Mouse (Mus musculus) heart, embryonic 10.5 days (tissue): ENCODE data around the gene Me3. TPM values are rescaled to one million over a fixed set of nuclear protein-coding genes. Genes with fewer than 3 reads are reported as not detected.

Experiments
- DNase-seq: peaks from one replicate; pipeline ENCODE4 v3.0.0-alpha.2; 2017; ENCODE audit warnings: low spot score
- H3K27ac ChIP-seq: fragments of 300-500 bp; sonication (generic); 2 replicates; pipeline ENCODE4 v1.5.1; 2016; ENCODE audit warnings: mild to moderate bottlenecking
- H3K27me3 ChIP-seq: fragments of 300-500 bp; sonication (generic); 2 replicates; pipeline ENCODE4 v1.6.1; 2016; ENCODE audit warnings: mild to moderate bottlenecking; ENCODE audit not compliant: poor library complexity, insufficient read depth, severe bottlenecking
- H3K36me3 ChIP-seq: fragments of 300-500 bp; sonication (generic); 2 replicates; pipeline ENCODE4 v1.6.1; 2016; ENCODE audit warnings: mild to moderate bottlenecking, moderate library complexity
- H3K4me1 ChIP-seq: fragments of 300-500 bp; sonication (generic); 2 replicates; pipeline ENCODE4 v1.6.1; 2016; ENCODE audit warnings: mild to moderate bottlenecking
- H3K4me3 ChIP-seq: fragments of 300-500 bp; sonication (generic); 2 replicates; pipeline ENCODE4 v1.5.1; 2016; ENCODE audit warnings: mild to moderate bottlenecking, moderate library complexity
- H3K9me3 ChIP-seq: fragments of 300-500 bp; sonication (generic); 2 replicates; pipeline ENCODE4 v1.6.1; 2016; ENCODE audit warnings: mild to moderate bottlenecking, moderate library complexity
- WGBS: fragments of 180-500 bp; shearing (Covaris S2); methylation state at CpG from one replicate; pipeline ENCODE4 v1.1.7; 2016; 5-methylcytosine and 5-hydroxymethylcytosine counted together
- polyA plus RNA-seq: library from polyadenylated mRNA; unstranded; fragments of >200 nt; fragmentation: Nextera tagmentation; extraction: Ambion mirVana; gene quantifications from 2 replicates; pipeline ENCODE4 v1.2.1, GENCODE M21; 2016

Me3 gene
- polyA plus RNA-seq, 1 experiment from 2014 or later = 1.4 TPM

DNA sequence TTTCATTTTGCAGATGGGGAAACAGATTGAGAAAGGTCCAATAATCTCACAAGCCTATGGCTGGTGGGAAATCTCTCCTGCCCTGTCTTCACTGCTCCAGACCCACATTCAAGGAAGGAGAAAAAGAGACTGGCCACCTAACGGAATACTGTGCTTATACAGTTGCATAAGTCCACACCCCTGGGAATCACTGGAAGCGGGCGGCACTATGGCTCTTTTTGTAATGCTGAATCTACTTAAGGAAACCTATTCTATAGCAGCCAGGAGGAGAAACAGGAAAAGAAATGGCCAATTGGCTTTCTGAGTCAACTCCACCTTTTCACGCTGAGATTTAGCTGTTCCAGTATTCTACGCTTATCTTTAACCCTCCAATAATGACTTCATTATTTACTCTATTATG lies 140.7 kb downstream of the Me3 start:
- no peaks in the 10 kb centered on the region for H3K36me3 ChIP-seq
- H3K27me3 ChIP-seq = no peaks in the 10 kb centered on the region
- peaks cover 8% of the 10 kb centered on the region; the same call in 1 of the 2 replicates for H3K4me1 ChIP-seq
- 84% methylated on average over 5 of the region's 5 CpGs for WGBS
- DNase-seq = no peak
- H3K9me3 ChIP-seq = no peaks in the 10 kb centered on the region
- H3K27ac ChIP-seq = no peak overlapping the region
- H3K4me3 ChIP-seq = no peak overlapping the region

DNA sequence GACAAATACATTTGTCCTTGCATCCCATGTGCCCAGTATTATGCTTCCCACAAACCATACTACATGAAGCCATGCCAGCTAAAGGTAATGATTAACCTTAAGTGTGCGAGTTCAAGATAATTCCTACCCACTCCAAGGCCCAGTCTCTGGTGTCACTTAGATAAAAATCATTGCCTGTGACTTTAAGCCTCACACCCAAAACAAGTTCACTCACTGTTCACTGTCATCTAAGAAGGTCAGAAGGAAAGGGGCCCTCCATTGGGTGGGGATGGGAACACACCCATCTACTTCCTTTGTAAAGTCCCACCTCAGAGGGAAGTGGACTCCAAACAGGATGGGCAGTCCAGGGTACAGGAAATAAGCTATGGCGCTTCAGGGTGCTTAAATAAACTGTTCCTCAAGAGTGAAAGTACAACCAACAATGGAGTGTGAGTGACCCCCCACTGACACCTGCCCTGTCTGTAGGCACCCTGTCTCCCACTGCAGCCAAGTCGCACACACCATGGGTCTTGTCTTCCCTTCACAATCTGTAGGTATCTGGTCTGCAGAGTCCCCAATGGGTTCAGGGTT lies 141.2 kb downstream of the Me3 start:
- peaks cover 8% of the 10 kb centered on the region; the same call in 1 of the 2 replicates for H3K4me1 ChIP-seq
- H3K9me3 ChIP-seq = no peaks in the 10 kb centered on the region
- no peaks in the 10 kb centered on the region for H3K27me3 ChIP-seq
- WGBS = 59% methylated on average over 3 of the region's 3 CpGs
- no peak for DNase-seq
- H3K36me3 ChIP-seq = no peaks in the 10 kb centered on the region
- H3K4me3 ChIP-seq = no peak overlapping the region
- H3K27ac ChIP-seq = peak overlapping the region; percentile 64; the same call in 1 of the 2 replicates

DNA sequence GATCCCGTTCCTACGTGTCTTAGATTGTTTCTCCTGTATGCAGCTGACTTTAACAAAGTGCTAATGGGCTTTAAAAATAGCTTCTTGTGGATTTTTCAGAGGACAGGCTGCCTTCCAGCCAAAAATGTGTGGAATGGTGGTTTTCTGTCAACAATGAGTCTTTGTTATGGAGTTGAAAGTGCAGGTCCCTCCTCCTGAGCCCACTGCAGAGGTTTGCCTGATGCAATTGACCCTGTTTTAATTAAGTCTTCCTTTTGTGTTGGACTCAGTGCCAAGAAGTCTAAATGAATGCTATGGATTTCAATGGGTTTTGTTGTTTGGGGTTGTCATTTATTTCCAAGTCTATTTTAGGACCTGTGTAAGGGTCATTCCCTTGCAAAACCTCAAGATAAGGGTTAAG lies 141.7 kb downstream of the Me3 start:
- 28% methylated on average over 2 of the region's 2 CpGs for WGBS
- Histone ChIP-seq H3K4me1 (peaks cover 11% of the 10 kb centered on the region; the same call in 1 of the 2 replicates), H3K9me3 (no peaks in the 10 kb centered on the region), H3K27me3 (no peaks in the 10 kb centered on the region), H3K27ac (peak overlapping the region; percentile 64; the same call in 1 of the 2 replicates), H3K4me3 (no peak overlapping the region), H3K36me3 (no peaks in the 10 kb centered on the region)
- DNase-seq = no peak

DNA sequence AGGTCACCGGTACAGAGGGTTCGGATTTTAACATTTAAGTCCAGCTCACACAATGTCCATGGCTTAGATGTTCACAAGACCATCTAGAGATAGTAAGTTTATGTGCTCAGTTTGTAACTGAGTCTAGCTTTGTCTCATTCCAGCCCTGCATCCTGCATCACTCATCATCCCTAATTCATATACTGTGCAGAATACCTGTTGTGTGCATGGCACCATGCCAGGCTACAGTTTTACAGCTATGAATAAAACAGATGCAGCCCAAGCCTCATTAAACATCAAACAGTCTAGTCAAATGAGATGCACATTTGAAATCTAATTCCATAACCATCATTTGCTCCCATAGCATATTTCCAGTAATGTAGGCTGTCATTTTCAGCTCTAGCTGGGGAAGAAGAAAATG lies 143.7 kb downstream of the Me3 start:
- no peak overlapping the region for H3K27ac ChIP-seq
- no peaks in the 10 kb centered on the region for H3K9me3 ChIP-seq
- no peaks in the 10 kb centered on the region for H3K36me3 ChIP-seq
- WGBS = 87% methylated on average over 2 of the region's 2 CpGs
- H3K4me3 ChIP-seq = no peak overlapping the region
- DNase-seq = no peak
- H3K27me3 ChIP-seq = no peaks in the 10 kb centered on the region
- H3K4me1 ChIP-seq = peaks cover 15% of the 10 kb centered on the region; the same call in 1 of the 2 replicates

DNA sequence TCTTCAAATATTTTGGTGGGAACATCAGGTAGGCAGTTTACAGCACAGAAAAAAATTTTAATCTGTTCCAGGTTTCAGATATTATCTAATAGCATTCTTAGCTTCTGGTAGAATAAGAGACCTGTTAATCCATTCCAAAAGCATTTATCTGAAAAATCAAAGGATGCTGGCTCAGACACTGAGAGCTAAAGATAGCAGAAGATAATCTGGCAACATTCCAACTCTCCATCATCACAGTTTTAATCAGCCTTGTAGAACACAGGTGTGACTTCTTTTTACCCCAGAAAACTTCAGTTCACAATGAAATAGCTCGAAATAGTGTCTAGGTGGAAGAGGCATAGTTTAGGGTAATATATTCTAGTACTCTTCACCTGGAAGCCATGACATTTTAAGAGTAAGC lies 149.2 kb downstream of the Me3 start:
- DNase-seq = no peak
- H3K4me3 ChIP-seq = no peak overlapping the region

DNA sequence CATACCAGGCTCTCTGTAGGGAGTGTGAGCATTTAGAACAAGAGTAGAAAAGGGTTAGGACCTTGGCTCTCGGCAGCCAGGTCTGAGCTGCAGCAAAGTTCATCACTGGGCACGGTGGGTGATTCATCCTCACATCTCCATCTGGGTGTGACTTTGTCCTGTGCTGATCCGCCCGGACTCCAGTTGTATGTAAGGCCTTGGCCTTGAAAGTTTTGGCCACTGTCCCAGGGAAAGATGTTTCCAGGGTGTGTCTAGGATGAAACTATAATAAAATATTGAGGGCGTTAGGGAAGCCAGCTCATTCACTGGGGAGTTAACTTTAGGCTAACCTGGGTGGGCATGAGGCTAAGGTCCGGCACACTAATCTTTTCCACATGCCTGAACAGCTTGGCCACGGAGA lies 155.5 kb downstream of the Me3 start:
- Histone ChIP-seq H3K36me3 (no peaks in the 10 kb centered on the region), H3K27ac (no peak overlapping the region), H3K27me3 (no peaks in the 10 kb centered on the region), H3K9me3 (no peaks in the 10 kb centered on the region), H3K4me3 (no peak overlapping the region), H3K4me1 (peaks cover 2% of the 10 kb centered on the region; the same call in 1 of the 2 replicates)
- WGBS = 85% methylated on average over 7 of the region's 7 CpGs
- no peak for DNase-seq

More for the DNA sequence above, 149.2 kb downstream of the Me3 start:
- peaks cover 19% of the 10 kb centered on the region; the same call in 1 of the 2 replicates for H3K4me1 ChIP-seq
- no peaks in the 10 kb centered on the region for H3K36me3 ChIP-seq
- H3K27me3 ChIP-seq = no peaks in the 10 kb centered on the region
- 70% methylated on average over 1 of the region's 1 CpGs for WGBS
- H3K27ac ChIP-seq = no peak overlapping the region
- H3K9me3 ChIP-seq = no peaks in the 10 kb centered on the region

DNA sequence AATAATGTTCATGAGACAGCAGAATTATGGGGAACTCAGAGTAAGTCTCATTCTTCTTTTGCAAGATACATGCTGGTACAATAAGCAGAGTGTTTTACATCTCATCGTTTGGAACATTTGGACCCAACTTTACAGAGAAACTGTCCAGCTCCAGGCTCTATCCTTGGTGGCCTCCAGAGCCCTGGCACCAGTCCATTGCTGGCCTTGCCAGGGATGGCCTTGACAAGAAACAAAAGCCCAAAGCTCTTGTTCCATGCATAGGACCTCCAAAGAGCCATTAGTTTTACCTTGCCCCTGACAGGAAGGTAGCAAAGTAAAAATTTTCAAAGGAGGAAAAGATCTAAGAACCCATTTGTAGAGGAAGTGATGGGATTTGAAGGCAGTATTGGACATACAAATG lies 160.4 kb downstream of the Me3 start:
- H3K4me3 ChIP-seq = no peak overlapping the region
- H3K9me3 ChIP-seq = no peaks in the 10 kb centered on the region
- 83% methylated on average over 1 of the region's 1 CpGs for WGBS
- DNase-seq = peak; percentile 38
- H3K27ac ChIP-seq = no peak overlapping the region
- peaks cover 6% of the 10 kb centered on the region; the same call in 1 of the 2 replicates for H3K4me1 ChIP-seq
- H3K27me3 ChIP-seq = no peaks in the 10 kb centered on the region
- H3K36me3 ChIP-seq = no peaks in the 10 kb centered on the region

DNA sequence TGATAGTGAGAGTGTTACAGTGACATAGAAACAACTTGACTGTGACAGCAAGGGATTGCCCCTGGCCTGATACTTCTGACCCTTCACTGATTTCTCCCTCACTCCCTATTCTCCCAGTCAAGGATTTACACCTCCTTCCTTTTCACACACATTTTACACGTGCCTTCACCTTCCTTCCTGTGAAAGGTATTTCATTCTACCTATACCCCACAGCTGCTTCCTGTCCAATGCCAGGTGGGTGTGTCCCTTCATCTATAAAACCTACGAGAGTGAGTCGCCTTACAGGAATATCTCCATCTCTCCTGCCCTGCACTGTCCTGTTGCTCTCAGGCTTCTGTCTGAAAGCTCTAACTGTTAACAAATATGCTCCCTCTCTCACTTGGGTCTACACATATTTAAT lies 163.2 kb downstream of the Me3 start:
- Histone ChIP-seq H3K4me1 (peaks cover 14% of the 10 kb centered on the region), H3K4me3 (no peak overlapping the region), H3K9me3 (no peaks in the 10 kb centered on the region), H3K36me3 (no peaks in the 10 kb centered on the region), H3K27ac (no peak overlapping the region), H3K27me3 (no peaks in the 10 kb centered on the region)
- 63% methylated on average over 3 of the region's 3 CpGs for WGBS
- peak; percentile 58 for DNase-seq

DNA sequence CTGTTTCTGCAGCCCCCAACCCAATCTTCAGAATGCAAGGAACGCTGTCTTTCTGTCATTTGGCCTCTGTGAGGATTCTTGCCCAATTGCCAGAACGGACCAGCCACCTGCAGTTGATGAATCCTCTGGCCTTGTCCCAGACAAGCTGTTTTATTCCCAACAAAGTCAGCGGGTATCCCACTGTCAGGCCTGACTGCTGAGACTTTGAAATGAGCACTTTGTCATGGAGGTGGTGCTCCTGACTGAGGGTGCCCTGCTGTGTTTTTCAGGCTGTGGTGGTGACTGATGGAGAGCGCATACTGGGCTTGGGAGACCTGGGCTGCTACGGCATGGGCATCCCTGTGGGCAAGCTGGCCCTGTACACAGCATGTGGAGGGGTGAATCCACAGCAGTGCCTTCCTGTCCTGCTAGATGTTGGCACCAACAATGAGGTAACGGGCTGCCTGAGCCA lies 164.2 kb downstream of the Me3 start:
- Histone ChIP-seq H3K9me3 (no peaks in the 10 kb centered on the region), H3K27me3 (no peaks in the 10 kb centered on the region), H3K36me3 (no peaks in the 10 kb centered on the region), H3K4me1 (peaks cover 14% of the 10 kb centered on the region), H3K27ac (no peak overlapping the region), H3K4me3 (no peak overlapping the region)
- WGBS = 42% methylated on average over 6 of the region's 6 CpGs
- peak; percentile 53 for DNase-seq

DNA sequence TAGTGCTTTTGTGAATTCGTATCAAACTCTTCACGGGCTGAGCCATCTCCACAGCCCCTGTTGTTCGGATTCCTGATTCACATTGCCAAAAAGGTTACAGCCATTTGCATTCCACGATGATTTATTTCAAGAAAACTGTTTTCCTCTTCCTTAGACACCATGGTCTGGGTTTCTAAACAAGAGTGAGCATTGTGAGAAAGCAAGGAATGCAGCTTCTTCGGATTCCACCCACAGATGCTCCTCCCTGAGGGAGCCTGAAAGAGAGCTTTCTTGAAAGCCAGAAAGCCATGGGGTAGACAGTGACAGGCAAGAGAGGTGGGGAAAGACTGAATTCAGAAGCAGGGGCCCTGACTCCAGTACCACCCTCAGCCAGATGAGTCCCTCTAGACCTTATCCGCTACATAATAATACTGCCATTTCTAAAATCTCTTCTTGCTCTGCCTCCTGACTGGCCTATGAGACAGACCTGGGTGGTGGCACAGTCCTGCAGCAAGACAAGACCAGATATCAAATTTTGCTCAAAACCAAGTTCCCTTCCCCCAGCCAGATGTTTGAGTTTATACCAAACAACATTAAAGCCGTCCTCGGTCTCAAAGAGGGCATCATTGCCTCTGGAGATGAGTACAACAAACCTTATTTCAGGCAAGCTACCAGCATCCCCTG lies 166.3 kb downstream of the Me3 start:
- 67% methylated on average over 8 of the region's 8 CpGs for WGBS

DNA sequence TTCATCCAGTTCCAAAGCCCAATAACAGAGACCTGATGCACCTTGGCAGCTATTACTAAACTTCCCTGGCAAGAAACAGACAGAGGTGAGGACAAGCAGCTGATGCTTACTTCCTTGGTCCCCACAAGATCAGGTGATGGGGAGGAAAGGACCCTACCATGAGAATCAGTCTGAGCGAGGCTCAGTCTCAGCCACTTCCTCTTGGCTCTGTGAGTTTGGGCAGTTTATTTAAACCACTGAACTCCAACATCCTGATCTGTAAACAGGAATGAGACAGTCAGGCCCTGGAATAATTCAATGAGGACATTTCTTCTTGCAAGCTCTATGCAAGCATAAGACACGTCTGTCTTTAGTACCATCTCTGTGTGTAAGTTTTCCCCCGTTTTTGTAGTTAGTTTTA lies 170.3 kb downstream of the Me3 start:
- DNase-seq = peak; percentile 46
- H3K36me3 ChIP-seq = no peaks in the 10 kb centered on the region
- H3K27me3 ChIP-seq = no peaks in the 10 kb centered on the region
- no peaks in the 10 kb centered on the region for H3K9me3 ChIP-seq
- no peak overlapping the region for H3K27ac ChIP-seq
- 68% methylated on average over 3 of the region's 3 CpGs for WGBS
- peaks cover 8% of the 10 kb centered on the region; the same call in 1 of the 2 replicates for H3K4me1 ChIP-seq
- no peak overlapping the region for H3K4me3 ChIP-seq

More for the DNA sequence above, 166.3 kb downstream of the Me3 start:
- Histone ChIP-seq H3K27ac (peak overlapping the region; percentile 25; the same call in 1 of the 2 replicates), H3K9me3 (no peaks in the 10 kb centered on the region), H3K4me3 (no peak overlapping the region), H3K4me1 (peaks cover 14% of the 10 kb centered on the region), H3K27me3 (no peaks in the 10 kb centered on the region), H3K36me3 (no peaks in the 10 kb centered on the region)
- DNase-seq = peak; percentile 65

DNA sequence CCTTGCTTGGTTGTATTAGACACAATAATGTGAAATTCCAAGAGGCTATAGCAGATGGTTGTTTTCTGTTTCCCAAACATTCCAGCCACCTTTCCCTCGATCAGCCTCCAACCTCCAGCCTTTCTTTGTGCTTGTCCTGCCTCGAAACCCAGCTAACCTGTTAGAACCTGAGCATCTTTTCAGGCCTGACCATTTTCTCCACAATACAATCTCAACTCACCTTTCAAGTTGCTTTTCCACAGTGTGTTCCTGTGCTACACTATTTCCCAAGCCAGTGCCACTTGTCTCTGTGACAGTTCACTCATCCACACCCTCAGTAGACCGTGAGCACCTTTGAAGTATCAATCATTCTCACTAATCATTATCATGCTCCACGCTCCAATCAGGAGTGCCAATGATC lies 171.8 kb downstream of the Me3 start:
- peak; percentile 61 for DNase-seq
- Histone ChIP-seq H3K36me3 (no peaks in the 10 kb centered on the region), H3K27ac (no peak overlapping the region), H3K9me3 (no peaks in the 10 kb centered on the region), H3K4me1 (no peaks in the 10 kb centered on the region), H3K4me3 (no peak overlapping the region), H3K27me3 (no peaks in the 10 kb centered on the region)
- 76% methylated on average over 4 of the region's 4 CpGs for WGBS

DNA sequence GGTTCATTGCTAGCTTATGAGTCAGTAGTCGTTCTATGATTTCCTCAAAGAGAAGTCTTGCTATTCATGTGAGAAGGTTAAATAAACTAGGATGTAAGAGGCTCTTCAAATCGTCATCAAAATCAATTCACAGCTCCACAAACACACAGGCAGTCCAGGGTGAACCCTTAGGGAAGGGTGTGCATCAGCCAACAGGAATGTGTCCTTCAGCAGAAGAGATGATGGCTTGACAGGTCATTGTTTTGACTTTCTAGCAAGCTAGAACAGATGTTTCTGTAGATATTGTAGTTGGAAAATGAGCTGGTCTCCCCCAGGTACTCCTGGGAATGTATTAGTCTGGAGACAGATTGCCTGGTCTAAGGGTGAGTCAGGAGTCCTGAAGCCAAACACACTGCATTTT lies 177.2 kb downstream of the Me3 start:
- H3K27ac ChIP-seq = no peak overlapping the region
- H3K36me3 ChIP-seq = no peaks in the 10 kb centered on the region
- H3K4me1 ChIP-seq = no peaks in the 10 kb centered on the region
- no peaks in the 10 kb centered on the region for H3K9me3 ChIP-seq
- H3K27me3 ChIP-seq = no peaks in the 10 kb centered on the region
- DNase-seq = no peak
- 30% methylated on average over 2 of the region's 2 CpGs for WGBS
- H3K4me3 ChIP-seq = no peak overlapping the region
